In the genomic region with DNA sequence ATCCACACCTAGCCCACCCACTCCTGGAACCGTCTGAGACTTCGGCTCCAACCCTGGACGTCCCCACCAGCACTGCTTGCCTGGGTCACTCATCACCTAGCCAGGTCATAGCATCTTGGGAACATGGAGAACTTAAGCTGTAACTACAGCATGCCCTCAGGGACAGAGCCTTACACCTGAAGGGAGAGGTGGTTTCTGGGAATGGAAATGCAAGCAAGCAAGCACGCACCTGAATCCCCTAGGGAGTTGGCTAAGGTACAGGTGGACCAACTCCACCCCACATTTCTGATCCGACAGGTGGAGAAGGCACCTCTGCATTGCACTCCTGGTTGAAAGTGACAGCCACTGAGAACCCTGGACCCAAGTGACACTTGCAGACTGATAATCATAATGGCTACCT, we compare ENCODE assay signal across 38 mouse cellular contexts. TPM values are rescaled to one million over a fixed set of nuclear protein-coding genes. Genes with fewer than 3 reads are reported as not detected.
"Had no signal": no experiment of that assay in that cellular context is flagged by ENCODE, and none has a peak within 500 bp of the region (broad histone marks: within the 10 kb centered on the region; RNA-seq: fewer than 3 reads in every experiment).

No protein-coding gene starts in this region.

- H3K27ac ChIP-seq: limb, embryonic 10.5 days; limb, embryonic 12.5 days; limb, embryonic 13.5 days; limb, embryonic 15.5 days; liver, embryonic 12.5 days; liver, embryonic 13.5 days; liver, embryonic 14.5 days; liver, embryonic 15.5 days; lung, embryonic 15.5 days; macrophage; midbrain, embryonic 10.5 days; midbrain, embryonic 12.5 days; midbrain, embryonic 13.5 days; midbrain, embryonic 15.5 days; neural tube, embryonic 12.5 days had no signal

- H3K9me3 ChIP-seq: limb, embryonic 10.5 days; limb, embryonic 12.5 days; limb, embryonic 13.5 days; limb, embryonic 15.5 days; liver, embryonic 12.5 days; liver, embryonic 13.5 days; liver, embryonic 15.5 days; lung, embryonic 15.5 days; megakaryocyte, embryonic 14.5 days; midbrain, embryonic 10.5 days; midbrain, embryonic 12.5 days; midbrain, embryonic 13.5 days; midbrain, embryonic 15.5 days; neural tube, embryonic 12.5 days had no signal

- H3K36me3 ChIP-seq: limb, embryonic 10.5 days; limb, embryonic 12.5 days; limb, embryonic 13.5 days; limb, embryonic 15.5 days; liver, embryonic 12.5 days; liver, embryonic 13.5 days; liver, embryonic 15.5 days; lung, embryonic 15.5 days; midbrain, embryonic 10.5 days; midbrain, embryonic 12.5 days; midbrain, embryonic 13.5 days; midbrain, embryonic 15.5 days; neural tube, embryonic 12.5 days had no signal

- H3K27me3 ChIP-seq: limb, embryonic 12.5 days; liver, embryonic 15.5 days; lung, embryonic 15.5 days; midbrain, embryonic 12.5 days; midbrain, embryonic 13.5 days; midbrain, embryonic 15.5 days; neural tube, embryonic 12.5 days had no signal

- H3K4me2 ChIP-seq: limb, embryonic 12.5 days; limb, embryonic 13.5 days; limb, embryonic 15.5 days; liver, embryonic 11.5 days; liver, embryonic 12.5 days; liver, embryonic 13.5 days; liver, embryonic 15.5 days; lung, embryonic 14.5 days; lung, embryonic 15.5 days; midbrain, embryonic 11.5 days; midbrain, embryonic 12.5 days; midbrain, embryonic 13.5 days; midbrain, embryonic 15.5 days; neural tube, embryonic 12.5 days had no signal

- H3K4me1 ChIP-seq: liver, embryonic 12.5 days; liver, embryonic 13.5 days; liver, embryonic 15.5 days; midbrain, embryonic 12.5 days had no signal

- H3K9ac ChIP-seq: limb, embryonic 12.5 days; limb, embryonic 13.5 days; limb, embryonic 15.5 days; liver, embryonic 12.5 days; liver, embryonic 13.5 days; liver, embryonic 14.5 days; liver, embryonic 15.5 days; liver, postnatal 0 days; lung, embryonic 14.5 days; lung, embryonic 15.5 days; midbrain, embryonic 12.5 days; midbrain, embryonic 13.5 days; midbrain, embryonic 15.5 days; neural tube, embryonic 12.5 days had no signal

- DNase-seq: left cerebral cortex, postnatal 4 days; liver; liver, embryonic 13.5 days; liver, postnatal 0 days; lung, adult 18-20 months; lung, adult 2 months; lung, embryonic 14.5 days; lung, postnatal 10 days; lung, postnatal 14 days; lung, postnatal 36 days; lung, postnatal 4 days; midbrain, embryonic 14.5 days had no signal

- H3K4me3 ChIP-seq: limb, embryonic 10.5 days; limb, embryonic 12.5 days; limb, embryonic 13.5 days; limb, embryonic 15.5 days; liver, embryonic 12.5 days; liver, embryonic 13.5 days; liver, embryonic 15.5 days; lung, embryonic 15.5 days; megakaryocyte, embryonic 14.5 days; midbrain, embryonic 10.5 days; midbrain, embryonic 12.5 days; midbrain, embryonic 13.5 days; midbrain, embryonic 15.5 days; myocyte; neural tube, embryonic 12.5 days had no signal

- ATAC-seq: liver, embryonic 12.5 days; liver, postnatal 0 days; lung, postnatal 0 days; midbrain, embryonic 13.5 days; midbrain, embryonic 15.5 days; midbrain, embryonic 16.5 days had no signal

RNA-seq across cellular contexts. Expression of a gene that starts 54.2 kb away (rescaled TPM):
- total RNA-seq: megakaryocyte progenitor cell, adult 5-6 weeks; megakaryocyte, adult 5-6 weeks; megakaryocyte-erythroid progenitor cell, adult 5-6 weeks; monocyte, adult 5-6 weeks had no signal
- polyA plus RNA-seq: limb, embryonic 11.5 days; liver, embryonic 12.5 days; liver, embryonic 14.5 days; macrophage; neural tube, embryonic 11.5 days had no signal
